Mouse (Mus musculus) heart, embryonic 16.5 days (tissue): ENCODE results near the gene Agr3. TPM values are rescaled to one million over a fixed set of nuclear protein-coding genes. Genes with fewer than 3 reads are reported as not detected.

ENCODE experiments used
- ATAC-seq: fragments of 200-750 bp; cut with Nextera tagmentation; replicated peaks from 2 replicates; pipeline ENCODE4 v1.8.0; 2017; ENCODE audit warnings: moderate number of reproducible peaks; ENCODE audit not compliant: insufficient read depth, low FRiP score; ENCODE audit errors: extremely low read depth
- H3K27ac ChIP-seq: fragments of 300-500 bp; sonication (generic); 2 replicates; pipeline ENCODE4 v1.5.1; 2014; ENCODE audit warnings: mild to moderate bottlenecking, low read length, control low read depth, moderate library complexity
- H3K27me3 ChIP-seq: fragments of 300-500 bp; sonication (generic); 2 replicates; pipeline ENCODE4 v1.6.1; 2014; ENCODE audit warnings: low read length, mixed read lengths; ENCODE audit not compliant: control insufficient read depth, insufficient read depth
- H3K36me3 ChIP-seq: fragments of 300-500 bp; sonication (generic); 2 replicates; pipeline ENCODE4 v1.6.1; 2014; ENCODE audit not compliant: control insufficient read depth, insufficient read depth
- H3K4me1 ChIP-seq: fragments of 300-500 bp; sonication (generic); 2 replicates; pipeline ENCODE4 v1.6.1; 2014; ENCODE audit warnings: low read length, mixed read lengths; ENCODE audit not compliant: control insufficient read depth, insufficient read depth
- H3K4me2 ChIP-seq: fragments of 300-500 bp; sonication (generic); 2 replicates; pipeline ENCODE4 v1.6.1; 2014; ENCODE audit warnings: low read depth, mild to moderate bottlenecking, control low read depth, low read length
- H3K4me3 ChIP-seq: fragments of 300-500 bp; sonication (generic); 2 replicates; pipeline ENCODE4 v1.5.1; 2014; ENCODE audit warnings: mild to moderate bottlenecking, control low read depth, low read length
- H3K9ac ChIP-seq: fragments of 300-500 bp; sonication (generic); 2 replicates; pipeline ENCODE4 v1.6.1; 2014; ENCODE audit warnings: low read length, control low read depth
- H3K9me3 ChIP-seq: fragments of 300-500 bp; sonication (generic); replicated peaks from 2 replicates; pipeline ENCODE4 v1.6.1; 2016; ENCODE audit warnings: low read length; ENCODE audit not compliant: control insufficient read depth
- WGBS: fragments of 180-500 bp; shearing (Covaris S2); extraction: QIAGEN DNeasy Blood & Tissue Kit; methylation state at CpG from one replicate; pipeline ENCODE4 v1.1.7; 2014; 5-methylcytosine and 5-hydroxymethylcytosine counted together
- polyA plus RNA-seq: library from polyadenylated mRNA; unstranded; fragments of >200 nt; fragmentation: Nextera tagmentation; extraction: Ambion mirVana; gene quantifications from 2 replicates; pipeline ENCODE4 v1.2.1, GENCODE M21; 2015

The Agr3 gene
- polyA plus RNA-seq, 1 experiment from 2014 or later = 0.47 TPM

- Histone ChIP-seq H3K27me3 (no peaks in the 10 kb centered on the region), H3K9ac (no peak overlapping the region), H3K36me3 (no peaks in the 10 kb centered on the region), H3K27ac (no peak overlapping the region), H3K4me3 (no peak overlapping the region), H3K9me3 (no peaks in the 10 kb centered on the region), H3K4me2 (no peak overlapping the region), H3K4me1 (no peaks in the 10 kb centered on the region)
- 45% methylated on average over 1 of the region's 1 CpGs for WGBS
- ATAC-seq = no peak
Observed at GRCm38 (mm10) chr12:35916467-35916866, 9.0 kb upstream of the Agr3 start.

- Histone ChIP-seq H3K36me3 (no peaks in the 10 kb centered on the region), H3K4me2 (no peak overlapping the region), H3K27me3 (no peaks in the 10 kb centered on the region), H3K9me3 (no peaks in the 10 kb centered on the region), H3K4me3 (no peak overlapping the region), H3K4me1 (no peaks in the 10 kb centered on the region), H3K27ac (no peak overlapping the region), H3K9ac (no peak overlapping the region)
- no peak for ATAC-seq
- WGBS = 68% methylated on average over 1 of the region's 1 CpGs
Observed at GRCm38 (mm10) chr12:35918031-35918430, 7.4 kb upstream of the Agr3 start.

GRCm38 (mm10) chr12:35927804-35928203, 2.4 kb downstream of the Agr3 start:
- H3K9me3 ChIP-seq = no peaks in the 10 kb centered on the region
- WGBS = 30% methylated on average over 2 of the region's 2 CpGs
- no peak for ATAC-seq
- H3K4me2 ChIP-seq = no peak overlapping the region
- no peaks in the 10 kb centered on the region for H3K27me3 ChIP-seq
- no peak overlapping the region for H3K9ac ChIP-seq
- H3K27ac ChIP-seq = no peak overlapping the region
- H3K36me3 ChIP-seq = no peaks in the 10 kb centered on the region
- no peaks in the 10 kb centered on the region; the same call in 1 of the 2 replicates for H3K4me1 ChIP-seq
- no peak overlapping the region for H3K4me3 ChIP-seq

- Histone ChIP-seq H3K36me3 (no peaks in the 10 kb centered on the region), H3K9ac (no peak overlapping the region), H3K4me1 (no peaks in the 10 kb centered on the region; the same call in 1 of the 2 replicates), H3K9me3 (no peaks in the 10 kb centered on the region), H3K4me2 (no peak overlapping the region), H3K27ac (no peak overlapping the region), H3K27me3 (no peaks in the 10 kb centered on the region), H3K4me3 (no peak overlapping the region)
- no peak for ATAC-seq
Observed at GRCm38 (mm10) chr12:35932816-35933215, 7.4 kb downstream of the Agr3 start.

- ATAC-seq = no peak
- Histone ChIP-seq H3K27me3 (no peaks in the 10 kb centered on the region), H3K36me3 (no peaks in the 10 kb centered on the region), H3K4me2 (no peak overlapping the region), H3K9ac (no peak overlapping the region), H3K27ac (no peak overlapping the region), H3K4me1 (no peaks in the 10 kb centered on the region), H3K9me3 (no peaks in the 10 kb centered on the region), H3K4me3 (no peak overlapping the region)
- 83% methylated on average over 1 of the region's 1 CpGs for WGBS
Observed at GRCm38 (mm10) chr12:35951757-35952156, 26.3 kb downstream of the Agr3 start.

- no peak overlapping the region for H3K4me2 ChIP-seq
- no peaks in the 10 kb centered on the region for H3K27me3 ChIP-seq
- H3K4me3 ChIP-seq = no peak overlapping the region
- ATAC-seq = no peak
- WGBS = 68% methylated on average over 2 of the region's 2 CpGs
- H3K9me3 ChIP-seq = no peaks in the 10 kb centered on the region
- H3K9ac ChIP-seq = no peak overlapping the region
- no peaks in the 10 kb centered on the region for H3K4me1 ChIP-seq
- H3K36me3 ChIP-seq = no peaks in the 10 kb centered on the region
- H3K27ac ChIP-seq = no peak overlapping the region
Observed at GRCm38 (mm10) chr12:35957235-35957634, 31.8 kb downstream of the Agr3 start.

- 50% methylated on average over 7 of the region's 7 CpGs for WGBS
- Histone ChIP-seq H3K4me1 (no peaks in the 10 kb centered on the region), H3K27ac (no peak overlapping the region), H3K9ac (no peak overlapping the region), H3K4me2 (no peak overlapping the region), H3K9me3 (no peaks in the 10 kb centered on the region), H3K4me3 (no peak overlapping the region), H3K36me3 (no peaks in the 10 kb centered on the region), H3K27me3 (no peaks in the 10 kb centered on the region)
- no peak for ATAC-seq
Observed at GRCm38 (mm10) chr12:35966098-35966767, 40.8 kb downstream of the Agr3 start.

- WGBS = 70% methylated on average over 7 of the region's 7 CpGs
Observed at GRCm38 (mm10) chr12:35966768-35967141, 41.3 kb downstream of the Agr3 start.

GRCm38 (mm10) chr12:35975898-35976297, 50.5 kb downstream of the Agr3 start:
- H3K9me3 ChIP-seq = no peaks in the 10 kb centered on the region
- no peak overlapping the region for H3K27ac ChIP-seq
- no peak overlapping the region for H3K9ac ChIP-seq
- no peaks in the 10 kb centered on the region for H3K36me3 ChIP-seq
- H3K4me2 ChIP-seq = no peak overlapping the region
- 68% methylated on average over 3 of the region's 3 CpGs for WGBS
- H3K4me1 ChIP-seq = no peaks in the 10 kb centered on the region
- ATAC-seq = no peak
- H3K4me3 ChIP-seq = no peak overlapping the region
- no peaks in the 10 kb centered on the region for H3K27me3 ChIP-seq

More at GRCm38 (mm10) chr12:35966768-35967141, 41.3 kb downstream of the Agr3 start:
- Histone ChIP-seq H3K36me3 (no peaks in the 10 kb centered on the region), H3K4me3 (no peak overlapping the region), H3K27ac (no peak overlapping the region), H3K4me2 (no peak overlapping the region), H3K9me3 (no peaks in the 10 kb centered on the region), H3K9ac (no peak overlapping the region), H3K27me3 (no peaks in the 10 kb centered on the region), H3K4me1 (no peaks in the 10 kb centered on the region)
- ATAC-seq = no peak
